Mouse (Mus musculus) fat pad, adult 2 months (tissue): Measurements from ENCODE around the gene Klhdc10.

Experiments
- DNase-seq: peaks from one replicate; pipeline ENCODE4 v3.0.0-alpha.2; 2011; ENCODE audit warnings: low read depth, low spot score; ENCODE audit errors: extremely low read depth

Klhdc10 gene

GRCm38 (mm10) chr6:30400716-30401115, 952 bp upstream of the Klhdc10 start:
- DNase-seq, result no peak

- DNase-seq, result no peak
Measured at GRCm38 (mm10) chr6:30402091-30402491, 423 bp downstream of the Klhdc10 start.

DNA sequence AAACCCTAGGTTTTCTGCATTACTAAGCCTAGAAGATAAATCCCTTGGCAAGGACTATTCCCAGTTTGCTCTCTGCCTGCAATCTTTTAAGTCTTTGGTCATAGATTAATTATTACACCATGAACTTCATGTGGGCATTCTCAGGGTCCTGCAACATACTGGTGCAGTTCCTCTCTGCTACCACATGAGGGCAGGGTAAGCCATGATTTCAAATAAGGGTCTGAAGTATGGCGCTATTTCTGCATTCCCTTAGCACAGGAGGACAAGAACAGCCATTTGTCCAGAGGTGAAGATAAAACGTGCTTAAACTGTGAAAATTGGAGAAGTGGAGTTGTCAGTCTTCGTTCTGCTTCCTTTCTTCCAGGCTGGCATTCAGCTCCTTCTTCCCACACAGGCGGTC, 1.8 kb downstream of the Klhdc10 start:
- no peak for DNase-seq

DNA sequence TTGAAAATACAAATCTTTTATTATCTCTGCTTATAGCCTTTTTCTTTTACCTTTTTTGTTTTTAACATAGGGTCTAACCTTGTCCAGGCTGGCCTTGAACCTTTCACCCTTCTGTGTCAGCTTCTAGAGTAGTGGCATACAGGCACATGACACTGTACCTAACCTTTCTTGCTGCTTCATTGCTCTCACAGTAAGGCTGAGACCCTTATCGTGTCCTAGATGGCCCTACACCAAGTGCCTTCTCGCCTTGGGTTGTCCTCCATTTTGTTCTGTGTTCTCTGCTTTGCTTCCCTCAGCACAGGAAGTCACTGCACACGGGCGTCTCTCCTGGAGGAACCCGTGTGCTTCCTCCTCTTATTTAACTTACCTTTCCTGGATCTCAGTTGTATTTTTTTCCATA, 3.0 kb downstream of the Klhdc10 start:
- DNase-seq, result no peak

DNA sequence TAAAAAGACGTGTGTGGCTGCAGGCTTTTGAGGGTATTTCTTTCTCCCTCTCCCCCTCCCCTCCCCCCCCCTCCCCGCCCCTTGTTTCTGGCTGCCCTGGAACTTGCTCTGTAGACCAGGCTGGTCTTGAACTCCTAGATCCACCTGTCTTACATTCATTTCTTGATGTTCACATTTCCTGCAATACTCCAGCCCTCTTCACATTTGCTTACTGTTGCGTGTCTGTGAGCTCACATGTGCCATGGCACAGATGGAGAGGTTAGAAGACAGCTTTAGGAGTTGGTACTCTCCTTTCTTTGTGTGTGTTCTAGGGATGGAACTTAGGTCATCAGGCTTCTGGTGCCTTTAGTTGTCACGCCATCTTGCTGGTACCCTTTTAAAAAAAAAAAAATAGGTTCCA, 6.6 kb downstream of the Klhdc10 start:
- no peak for DNase-seq

DNA sequence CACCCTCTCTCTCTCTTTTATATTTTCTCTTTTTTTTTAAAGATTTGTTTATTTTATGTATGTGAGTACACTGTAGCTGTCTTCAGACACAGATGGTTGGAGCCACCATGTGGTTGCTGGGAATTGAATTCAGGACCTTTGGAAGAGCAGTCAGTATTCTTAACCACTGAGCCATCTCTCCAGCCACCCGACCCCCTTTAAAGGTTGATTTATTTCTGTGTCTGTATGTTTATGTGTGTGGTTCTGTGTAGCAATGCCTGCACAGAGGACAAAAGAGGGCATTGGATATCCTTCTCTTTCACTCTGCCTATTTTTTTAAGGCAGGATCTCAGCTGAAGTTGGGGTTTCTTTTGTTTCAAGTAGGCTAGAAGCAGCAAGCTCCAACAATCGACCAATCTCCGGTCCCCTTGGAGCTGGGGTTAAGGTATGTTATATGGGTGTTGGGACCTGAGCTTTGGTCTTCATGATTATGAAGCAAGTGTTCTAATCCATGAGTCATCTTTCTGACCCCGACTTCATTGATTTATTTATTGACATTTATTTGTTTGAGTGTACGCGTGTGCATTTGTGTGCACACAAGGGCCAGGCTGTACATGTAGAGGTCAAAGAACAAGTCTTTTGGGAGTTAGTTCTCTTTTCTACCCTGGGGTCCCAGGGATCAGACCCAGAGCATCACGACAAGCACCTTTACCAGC, 7.9 kb downstream of the Klhdc10 start:
- no peak for DNase-seq

GRCm38 (mm10) chr6:30411311-30411710, 9.6 kb downstream of the Klhdc10 start:
- no peak for DNase-seq

GRCm38 (mm10) chr6:30416126-30416525, 14.5 kb downstream of the Klhdc10 start:
- DNase-seq, result no peak

DNA sequence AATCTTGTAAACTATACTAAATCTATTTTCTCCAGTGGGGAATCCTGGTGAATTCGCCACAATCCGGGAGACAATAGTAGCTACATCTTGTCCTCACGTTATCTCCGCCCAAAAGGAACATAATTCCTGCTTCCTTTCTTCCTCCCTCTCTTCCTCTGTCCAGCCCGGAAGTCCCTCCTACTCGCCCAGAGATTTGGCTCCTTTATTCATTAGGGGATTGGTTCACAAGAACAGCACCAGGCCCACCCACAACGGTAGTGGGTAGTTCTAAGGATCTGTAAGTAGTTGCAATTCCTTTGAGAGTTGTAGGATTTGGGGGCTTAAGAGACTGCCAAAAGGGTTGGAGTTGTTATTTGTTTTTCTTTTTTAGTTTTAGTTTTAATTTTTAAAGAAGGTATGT, 15.1 kb downstream of the Klhdc10 start:
- DNase-seq, result no peak

- DNase-seq, result no peak
Measured at GRCm38 (mm10) chr6:30432461-30433192, 31.0 kb downstream of the Klhdc10 start.

- no peak for DNase-seq
Measured at GRCm38 (mm10) chr6:30436476-30436875, 34.8 kb downstream of the Klhdc10 start.

- no peak for DNase-seq
Measured at GRCm38 (mm10) chr6:30437054-30437453, 35.4 kb downstream of the Klhdc10 start.

DNA sequence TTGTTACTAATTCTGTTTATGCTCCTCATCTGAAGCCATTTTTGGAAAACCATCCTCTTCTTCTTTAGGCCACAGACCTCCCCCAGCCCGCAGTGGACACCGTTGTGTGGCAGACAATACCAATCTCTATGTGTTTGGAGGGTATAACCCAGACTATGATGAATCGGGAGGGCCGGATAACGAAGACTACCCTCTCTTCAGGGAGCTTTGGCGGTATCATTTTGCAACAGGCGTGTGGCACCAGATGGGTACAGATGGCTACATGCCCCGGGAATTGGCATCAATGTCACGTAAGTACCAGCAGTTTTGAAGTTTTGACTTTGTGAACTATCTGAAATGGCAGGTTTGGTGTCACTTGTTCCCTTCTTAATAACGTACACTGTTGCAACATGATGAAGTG, 37.9 kb downstream of the Klhdc10 start:
- no peak for DNase-seq

GRCm38 (mm10) chr6:30456991-30457390, 55.3 kb downstream of the Klhdc10 start:
- DNase-seq, result no peak

GRCm38 (mm10) chr6:30458626-30459025, 57.0 kb downstream of the Klhdc10 start:
- no peak for DNase-seq

DNA sequence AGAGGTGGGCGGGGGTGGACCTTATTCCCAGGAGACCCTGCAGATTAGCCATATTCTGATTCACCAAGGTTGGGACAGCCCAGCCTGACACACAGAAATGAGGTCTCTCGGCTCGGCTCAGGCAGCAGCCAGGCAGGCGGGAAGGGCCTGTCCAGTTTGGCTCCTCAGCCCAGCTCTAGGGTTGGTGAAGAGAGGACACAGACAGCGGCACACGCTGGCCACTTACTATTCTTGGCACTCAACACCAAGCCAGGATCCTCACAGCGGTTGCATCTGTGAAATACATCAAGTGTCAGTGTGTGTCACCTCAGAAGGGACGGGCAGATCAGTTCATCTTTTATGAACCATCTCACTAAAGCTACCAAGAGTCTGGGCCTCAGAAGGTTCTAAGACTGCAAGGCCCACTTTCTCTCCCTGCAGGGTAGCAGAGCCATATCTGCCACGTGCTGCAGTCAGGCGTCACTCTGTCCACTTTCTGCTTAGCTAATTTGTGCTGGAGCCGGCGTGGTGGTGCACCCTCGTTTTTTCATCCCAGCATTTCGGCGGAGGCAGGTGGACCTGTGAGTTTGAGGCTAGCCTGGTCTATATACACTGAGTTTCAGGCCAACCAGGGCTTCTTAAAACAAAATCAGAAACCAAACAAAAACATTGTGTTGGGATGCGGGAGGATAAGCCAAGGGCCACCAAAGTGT, 57.5 kb downstream of the Klhdc10 start:
- DNase-seq, result no peak

GRCm38 (mm10) chr6:30459811-30460749, 58.4 kb downstream of the Klhdc10 start:
- no peak for DNase-seq

- DNase-seq, result no peak
Measured at GRCm38 (mm10) chr6:30460750-30461446, 59.2 kb downstream of the Klhdc10 start.

DNA sequence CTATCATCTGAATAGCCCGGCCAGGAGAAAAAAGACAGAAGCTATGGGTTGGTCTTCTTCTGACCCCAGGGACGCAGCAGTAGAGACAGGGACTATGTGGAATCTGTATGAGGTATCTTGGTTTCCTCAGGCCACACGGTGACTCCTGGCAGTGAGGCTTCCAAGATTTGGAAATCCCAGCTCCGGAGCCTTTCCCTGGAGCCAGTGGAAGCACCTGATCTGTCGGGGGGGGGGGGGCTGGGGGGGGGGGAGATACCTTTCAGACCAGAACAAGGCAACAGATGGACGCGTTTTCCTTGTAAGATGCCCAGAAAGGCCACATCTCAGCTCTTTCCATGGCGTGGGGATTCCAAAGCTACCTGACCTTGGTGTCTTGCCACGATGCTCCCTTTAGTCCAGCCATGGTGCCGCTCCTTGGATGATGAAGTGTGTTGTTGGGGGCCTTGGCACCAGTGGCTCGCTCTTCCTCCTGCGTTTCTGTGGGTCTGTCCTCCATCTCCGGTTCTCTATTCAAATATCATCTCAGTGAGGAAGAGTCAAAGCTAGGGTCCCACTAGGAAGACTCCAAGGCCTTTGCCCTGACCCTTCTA, 60.2 kb downstream of the Klhdc10 start:
- DNase-seq, result no peak

GRCm38 (mm10) chr6:30462822-30463221, 61.2 kb downstream of the Klhdc10 start:
- DNase-seq, result peak; percentile 3
